Mouse (Mus musculus) left cerebral cortex, adult 9 months (tissue): ENCODE results near the gene Ppm1b.

Experiments
- DNase-seq, 2 experiments: peaks; one replicate each; pipeline ENCODE4 v3.0.0; 2022; ENCODE audit warnings: low spot score in 2 of 2

Gene Ppm1b

DNA sequence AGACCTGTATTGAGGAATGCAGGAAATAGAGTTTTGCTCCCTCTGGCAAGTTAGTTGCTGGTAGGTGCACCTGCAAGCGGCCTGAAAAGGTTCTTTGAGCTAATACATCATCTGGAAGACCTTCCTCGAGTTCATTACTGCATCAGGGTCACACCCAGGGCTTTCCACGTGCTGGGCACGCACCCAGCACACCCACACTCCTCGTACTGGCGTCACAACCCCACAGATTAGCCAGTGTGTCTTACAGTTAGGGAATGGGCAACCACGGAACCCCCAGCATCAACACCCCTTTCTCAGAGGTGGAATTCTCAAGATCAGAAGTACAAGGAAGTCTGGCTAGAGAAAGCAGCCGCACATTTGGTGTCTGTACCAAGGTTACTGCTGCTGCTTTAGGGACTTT, 67.7 kb downstream of the Ppm1b start:
- DNase-seq, result no peak

DNA sequence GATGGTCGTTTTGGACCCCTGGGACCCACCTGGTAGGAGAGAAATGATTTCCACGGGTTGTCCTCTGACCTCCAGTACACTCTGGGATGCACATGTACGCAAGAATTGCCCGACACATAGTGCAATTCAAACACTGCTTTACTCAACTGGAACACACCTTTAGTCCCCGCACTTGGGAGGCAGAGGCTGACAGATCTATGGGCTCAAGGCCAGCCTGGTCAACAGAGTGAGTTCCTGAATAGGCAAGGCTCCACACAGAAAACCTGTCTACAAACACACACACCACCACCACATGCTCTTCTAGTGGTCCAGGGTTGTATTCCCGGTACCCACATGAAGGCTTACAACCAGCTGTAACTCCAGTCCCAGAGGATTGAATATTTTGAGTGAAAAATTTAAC, 68.6 kb downstream of the Ppm1b start:
- no peak for DNase-seq

DNA sequence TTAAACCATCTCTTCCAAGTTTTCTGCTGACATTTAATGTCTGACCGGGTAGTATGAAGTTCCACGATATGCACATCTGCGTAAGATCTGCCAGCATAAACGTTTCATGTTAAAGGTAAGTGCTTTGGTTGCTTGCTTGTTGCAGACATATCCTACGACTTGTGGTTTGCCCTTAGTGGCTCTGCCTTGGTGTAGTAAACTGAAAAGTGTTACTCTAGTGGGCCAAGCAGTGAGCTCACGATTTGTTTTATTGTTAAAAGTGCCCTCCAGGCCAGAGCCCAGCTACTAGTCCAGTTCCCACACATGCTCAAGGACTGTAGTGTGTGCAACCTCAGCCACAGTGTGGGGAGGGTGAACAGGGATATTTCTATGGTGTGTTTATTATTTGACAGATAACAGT, 69.9 kb downstream of the Ppm1b start:
- DNase-seq, result no peak

DNA sequence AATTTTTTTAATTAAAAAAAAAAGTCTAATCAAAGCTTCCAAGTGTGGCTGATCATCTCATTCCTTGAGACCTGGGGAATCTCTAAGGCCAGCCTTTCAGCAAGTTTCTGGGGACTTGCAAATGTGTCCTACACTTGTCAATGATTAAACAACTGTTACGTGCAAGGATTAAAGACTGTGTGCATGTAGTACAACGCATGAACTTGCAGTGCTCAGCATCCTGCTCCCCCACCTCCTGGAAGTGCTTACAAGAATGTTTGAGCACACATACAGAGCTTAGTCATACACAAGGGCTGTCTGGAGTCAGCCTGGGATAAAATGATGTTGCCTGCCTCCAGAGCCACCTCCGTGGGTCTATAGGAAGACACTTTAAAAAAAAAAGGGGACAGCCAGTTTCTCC, 70.7 kb downstream of the Ppm1b start:
- DNase-seq, result no peak

DNA sequence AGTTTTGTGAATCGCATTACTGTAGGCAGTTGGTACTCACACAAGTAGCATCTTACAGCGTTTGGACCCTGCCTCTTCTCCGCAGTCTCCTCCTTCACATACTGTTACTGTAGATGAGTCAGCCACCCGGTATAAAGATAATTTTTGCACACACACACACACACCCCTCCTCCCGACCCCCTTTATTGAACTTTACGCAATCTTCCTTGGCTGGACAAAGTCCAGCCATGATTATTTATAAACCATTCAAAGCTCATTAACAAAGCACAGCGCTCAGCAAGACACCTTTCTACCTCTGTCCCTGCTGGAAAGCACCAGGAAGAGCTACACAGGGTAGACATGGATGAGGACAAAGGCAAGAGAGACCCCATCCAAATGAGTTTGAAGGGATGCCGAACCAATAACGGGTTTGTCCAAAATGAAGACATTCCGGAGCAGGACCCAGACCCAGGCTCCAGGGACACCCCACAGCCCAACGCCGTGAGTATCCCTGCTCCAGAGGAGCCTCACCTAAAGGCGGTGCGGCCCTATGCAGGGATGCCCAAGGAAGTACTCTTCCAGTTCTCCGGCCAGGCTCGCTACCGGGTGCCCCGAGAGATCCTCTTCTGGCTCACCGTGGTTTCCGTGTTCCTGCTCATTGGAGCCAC, 71.7 kb downstream of the Ppm1b start, which contains the start of gene Slc3a1:
Gene Slc3a1 (plus strand): TSS at position 284 of the 647 bp plus-strand sequence.
- no peak for DNase-seq

DNA sequence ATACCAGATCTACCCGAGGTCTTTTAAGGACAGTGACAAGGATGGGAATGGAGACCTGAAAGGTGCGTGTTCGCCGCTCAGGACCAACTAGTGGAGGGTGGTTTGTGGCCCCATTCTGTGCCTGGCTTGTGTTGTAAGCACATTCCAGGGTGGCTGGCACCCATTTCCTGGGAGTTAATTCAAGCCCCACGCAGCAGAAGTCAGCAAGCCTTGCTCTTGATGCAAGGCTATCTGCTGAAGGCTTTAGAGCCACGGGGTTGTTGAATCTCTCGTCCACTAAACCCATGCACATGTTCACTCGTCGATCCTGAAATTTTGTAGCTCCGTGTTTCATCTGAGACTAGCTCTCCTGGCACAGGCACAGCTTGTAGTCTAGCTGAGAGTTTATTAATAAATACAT, 72.3 kb downstream of the Ppm1b start:
- no peak for DNase-seq

DNA sequence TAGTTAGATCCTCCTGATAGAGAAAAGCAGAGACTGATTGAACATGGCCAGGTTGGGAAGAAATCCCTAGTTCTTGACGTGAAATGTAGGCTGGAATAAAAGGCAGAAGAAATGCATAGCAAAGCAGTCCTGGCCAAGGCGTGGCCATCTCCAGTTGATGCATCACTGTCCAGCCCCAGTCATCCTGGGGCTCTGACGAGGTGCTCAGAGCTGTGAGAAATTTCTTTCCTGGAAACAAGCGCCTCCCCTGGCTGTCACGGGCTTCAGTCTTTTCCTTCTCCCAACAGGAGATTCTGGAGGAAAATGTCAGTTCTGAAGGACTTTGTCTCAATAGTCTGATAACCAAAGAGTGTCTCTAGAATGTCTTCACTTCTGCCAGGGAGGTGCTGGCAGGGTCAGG, 74.1 kb downstream of the Ppm1b start:
- no peak for DNase-seq

DNA sequence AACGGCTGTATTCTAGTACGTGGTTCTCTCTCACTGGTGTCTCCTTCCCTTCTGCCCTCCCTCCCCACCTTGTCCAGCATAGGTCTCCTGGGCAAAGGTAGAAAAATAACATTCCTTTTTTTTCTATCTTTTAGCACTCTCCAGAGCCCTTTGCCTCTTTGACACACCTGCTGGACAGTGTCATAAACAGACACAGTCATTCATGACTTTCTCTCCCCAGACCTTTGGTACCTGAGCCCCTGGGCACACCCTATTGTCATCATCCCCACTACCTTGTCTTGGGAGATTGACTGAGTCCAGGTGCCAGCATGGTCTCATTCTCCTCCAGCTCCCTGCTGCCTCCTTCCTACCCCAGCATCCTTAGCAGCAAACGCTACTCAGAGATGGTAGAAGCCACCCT, 76.5 kb downstream of the Ppm1b start:
- no peak for DNase-seq

DNA sequence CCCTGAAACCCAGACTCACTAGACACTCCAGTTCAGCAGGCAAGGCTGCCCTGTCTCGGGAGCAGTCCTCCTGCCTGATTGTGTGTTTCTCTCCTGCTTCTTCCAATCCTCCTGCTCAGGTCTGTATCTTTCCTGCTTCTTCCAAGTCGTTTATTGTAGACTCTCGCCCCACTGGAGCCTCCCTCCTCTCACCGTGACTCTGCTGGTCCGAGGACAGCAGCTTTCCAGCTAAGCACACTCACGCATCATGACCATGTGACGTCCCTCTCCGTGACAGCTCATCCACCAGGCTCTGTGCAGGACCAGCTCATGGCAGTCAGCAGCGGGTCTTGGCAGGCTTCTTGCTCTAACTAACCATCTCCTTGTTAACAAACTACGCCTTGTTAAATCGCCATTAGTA, 77.5 kb downstream of the Ppm1b start:
- DNase-seq, result peak in 1 of 2 experiments; percentile 31

DNA sequence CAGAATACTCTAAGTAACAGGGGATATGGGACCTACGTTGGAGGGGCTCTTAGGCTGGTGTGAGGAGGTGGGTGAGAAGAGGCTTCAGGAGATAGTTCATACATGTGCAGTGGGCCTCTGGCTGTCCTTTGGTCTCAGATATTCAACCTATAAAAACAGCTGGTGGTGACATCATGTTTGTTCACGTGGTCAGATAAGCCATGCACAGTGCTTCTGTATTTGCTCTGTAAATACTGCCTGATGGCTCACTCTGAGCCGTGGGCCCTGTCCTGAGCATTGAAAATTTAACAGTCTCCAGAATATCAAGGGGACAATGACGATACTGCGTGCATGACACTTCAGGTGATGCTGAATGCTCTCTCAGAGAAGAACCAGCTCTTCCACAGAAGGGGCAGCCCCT, 81.3 kb downstream of the Ppm1b start:
- DNase-seq, result no peak

DNA sequence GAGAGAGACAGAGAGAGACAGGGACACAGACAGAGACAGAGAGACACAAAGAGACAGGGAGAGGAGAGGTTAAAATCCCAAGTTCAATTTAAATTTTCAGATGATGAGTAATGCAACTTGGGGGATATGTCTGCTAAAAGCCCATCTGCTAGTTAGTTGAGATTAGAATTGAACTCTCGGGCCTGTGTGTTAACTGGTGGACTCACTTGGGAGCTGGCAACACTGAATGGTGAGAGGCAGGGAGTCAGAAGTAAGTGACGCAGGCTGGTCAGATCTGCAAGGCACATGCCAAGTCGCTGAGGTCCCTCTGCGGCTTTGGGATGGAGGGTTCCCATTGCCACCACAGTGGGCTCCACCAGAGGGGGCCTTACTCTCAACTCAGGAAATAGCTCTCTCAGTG, 81.8 kb downstream of the Ppm1b start:
- DNase-seq, result no peak

DNA sequence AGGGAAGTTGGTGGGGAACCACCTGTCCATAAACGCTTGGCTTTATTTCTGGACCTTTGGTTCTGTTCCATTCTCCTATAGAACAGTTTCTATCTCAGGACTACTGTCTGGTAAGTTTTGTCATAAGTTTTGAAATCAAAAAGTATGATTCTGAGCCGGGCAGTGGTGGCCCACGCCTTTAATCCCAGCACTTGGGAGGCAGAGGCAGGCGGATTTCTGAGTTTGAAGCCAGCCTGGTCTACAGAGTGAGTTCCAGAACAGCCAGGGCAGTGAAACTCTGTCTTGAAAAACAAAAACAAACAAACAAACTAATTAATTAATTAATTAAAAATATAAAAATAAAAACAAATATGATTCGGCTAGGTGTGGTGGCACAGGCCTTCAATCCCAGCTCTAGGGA, 82.2 kb downstream of the Ppm1b start:
- no peak for DNase-seq

DNA sequence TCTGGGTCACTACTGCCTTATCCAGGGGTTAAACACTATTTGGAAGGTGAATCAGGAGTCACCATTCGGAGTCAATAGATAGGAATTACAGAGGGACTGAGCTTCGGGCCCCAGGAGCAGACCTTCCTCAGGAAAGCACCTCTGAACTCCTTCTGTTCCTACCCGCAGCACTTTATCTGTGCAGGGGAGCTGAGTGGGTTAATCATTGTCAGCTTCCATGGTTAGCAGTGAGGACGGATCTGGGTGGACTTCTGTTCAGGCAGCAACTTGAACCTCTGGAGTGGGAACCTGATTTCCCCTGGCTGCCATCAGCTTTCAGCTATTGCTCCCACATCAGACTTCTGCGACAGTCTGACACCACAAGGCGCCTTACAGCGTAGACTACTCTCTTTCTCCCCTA, 84.4 kb downstream of the Ppm1b start:
- no peak for DNase-seq

DNA sequence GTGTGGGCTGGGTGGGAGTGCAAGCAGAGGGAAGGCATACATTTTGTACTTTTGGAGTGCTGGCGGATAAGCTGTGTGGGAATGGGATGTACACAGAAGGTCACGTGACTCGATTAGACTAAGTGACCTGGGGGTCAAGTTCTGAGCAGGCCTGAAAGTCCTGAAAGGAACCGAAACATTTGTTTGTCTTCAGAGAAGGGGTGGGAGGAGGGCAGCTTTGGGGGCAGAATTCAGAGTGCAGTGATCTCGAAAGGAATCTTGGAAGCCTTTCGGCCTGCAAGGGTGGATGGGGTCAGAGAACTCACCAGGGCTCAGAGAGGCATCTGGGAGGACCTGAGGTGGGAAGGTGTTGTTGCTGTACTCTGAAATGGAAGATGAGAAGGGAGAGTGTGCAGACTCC, 85.9 kb downstream of the Ppm1b start:
- no peak for DNase-seq

DNA sequence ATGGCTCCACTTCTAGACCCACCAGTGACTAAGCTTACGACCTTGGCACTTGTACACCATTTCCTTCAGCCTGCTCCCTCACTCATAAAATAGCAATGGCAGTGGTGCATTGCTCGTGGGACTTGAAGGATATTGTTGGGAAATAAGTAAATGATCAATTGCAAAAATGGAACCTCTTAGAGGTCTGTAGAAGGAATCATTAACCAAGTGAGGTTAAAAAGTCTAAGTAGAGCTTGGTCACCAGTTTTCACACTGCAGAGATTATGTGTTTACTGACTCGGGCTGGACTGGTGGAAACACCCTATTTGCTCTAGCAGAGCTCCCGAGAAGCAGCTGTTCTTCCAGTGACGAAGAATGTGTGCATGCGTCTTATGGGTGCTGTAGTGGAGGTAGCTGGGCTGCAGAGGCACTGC, 86.9 kb downstream of the Ppm1b start:
- DNase-seq, result no peak

DNA sequence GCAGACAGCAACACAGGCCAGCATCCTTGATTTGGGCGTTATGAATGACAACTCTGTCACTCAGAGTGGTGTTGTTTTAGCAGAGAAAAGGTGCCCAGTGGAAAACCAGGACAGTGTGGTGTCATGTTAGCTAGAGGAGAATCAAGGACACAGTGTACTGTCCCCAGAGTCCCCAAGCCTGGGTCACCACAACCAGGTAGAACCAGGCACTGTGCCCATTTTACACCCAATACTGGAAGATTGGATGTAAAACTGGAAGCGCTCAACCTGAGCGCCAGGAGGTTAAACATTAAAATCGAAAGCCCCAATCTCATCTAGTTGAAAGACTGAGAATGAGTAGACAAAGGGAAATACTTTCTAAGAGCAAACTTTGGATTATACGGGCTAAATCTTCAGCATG, 87.9 kb downstream of the Ppm1b start:
- DNase-seq, result no peak

DNA sequence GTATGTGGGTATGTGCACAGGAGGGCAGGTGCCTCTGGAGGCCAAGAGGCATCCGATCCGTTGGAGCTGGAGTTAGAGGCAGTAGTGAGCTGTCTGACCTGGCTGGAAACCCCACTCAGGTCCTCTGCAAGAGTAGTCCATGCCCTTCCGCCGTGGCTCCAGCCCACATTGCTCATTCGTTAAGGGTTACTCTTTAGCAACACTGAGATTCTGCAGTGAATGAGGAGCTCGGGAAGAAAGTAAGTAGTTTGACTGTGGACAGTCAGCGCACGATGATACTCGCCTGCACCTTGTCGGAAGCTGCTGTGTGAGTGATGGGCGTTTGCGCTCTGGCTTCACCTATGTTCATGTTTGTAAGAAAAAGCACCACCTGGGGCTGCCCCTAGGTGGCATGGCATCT, 88.6 kb downstream of the Ppm1b start:
- DNase-seq, result no peak

DNA sequence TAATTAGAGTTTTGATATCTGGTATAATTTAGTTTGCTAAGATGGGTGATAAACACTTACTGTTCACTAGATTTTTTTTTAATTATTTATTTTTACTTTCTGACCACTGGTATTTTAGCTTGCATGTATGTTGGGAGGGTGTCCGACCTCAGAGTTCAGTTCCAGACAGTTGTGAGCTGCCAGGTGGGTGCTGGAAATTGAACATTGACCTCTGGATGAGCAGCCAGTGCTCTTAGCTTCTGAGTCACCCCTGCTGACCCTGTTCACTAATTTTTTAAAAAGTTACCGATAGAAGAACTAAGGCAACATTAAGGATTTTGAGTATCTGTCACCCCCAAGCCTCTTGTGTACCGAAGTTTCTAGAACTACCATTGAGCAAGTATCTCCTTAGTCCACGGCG, 91.8 kb downstream of the Ppm1b start:
- no peak for DNase-seq

DNA sequence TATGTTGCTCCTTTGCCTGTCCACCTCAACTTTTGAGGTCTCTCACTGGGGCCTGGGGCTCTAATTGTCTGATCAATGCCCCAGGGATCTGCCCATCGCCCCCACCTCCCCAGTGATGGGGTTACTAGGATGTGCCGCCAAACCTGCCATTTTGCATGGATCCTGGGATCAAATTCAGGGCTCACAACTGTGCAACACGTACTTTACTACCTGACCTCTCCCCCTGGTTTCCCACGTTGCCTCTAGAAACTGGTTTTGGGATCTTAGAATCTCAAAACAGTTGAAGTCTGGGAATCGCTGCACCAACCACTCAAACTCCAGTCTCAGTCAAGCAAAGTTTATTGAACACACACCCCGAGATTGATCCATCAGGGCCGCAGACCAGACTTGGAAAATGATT, 101.7 kb downstream of the Ppm1b start:
- DNase-seq, result no peak

DNA sequence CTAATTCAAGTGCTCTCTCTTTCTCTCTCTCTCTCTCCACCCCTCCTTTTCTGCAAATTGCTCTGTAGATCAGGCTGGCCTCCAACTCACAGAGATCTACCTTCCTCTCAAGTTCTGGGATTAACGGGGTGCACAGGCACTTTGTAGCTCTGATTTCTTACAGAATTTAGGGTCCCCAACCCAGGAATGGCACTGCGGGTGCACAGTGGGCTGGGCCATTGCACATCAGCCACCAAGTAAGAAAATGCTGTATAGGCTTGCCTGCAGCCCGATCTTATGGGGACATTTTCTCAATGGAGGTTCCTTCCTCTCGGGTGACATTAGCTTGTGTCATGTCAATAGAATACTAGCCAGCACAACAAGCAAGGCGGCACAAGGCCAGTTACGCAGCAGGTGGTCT, 102.6 kb downstream of the Ppm1b start:
- DNase-seq, result no peak

DNA sequence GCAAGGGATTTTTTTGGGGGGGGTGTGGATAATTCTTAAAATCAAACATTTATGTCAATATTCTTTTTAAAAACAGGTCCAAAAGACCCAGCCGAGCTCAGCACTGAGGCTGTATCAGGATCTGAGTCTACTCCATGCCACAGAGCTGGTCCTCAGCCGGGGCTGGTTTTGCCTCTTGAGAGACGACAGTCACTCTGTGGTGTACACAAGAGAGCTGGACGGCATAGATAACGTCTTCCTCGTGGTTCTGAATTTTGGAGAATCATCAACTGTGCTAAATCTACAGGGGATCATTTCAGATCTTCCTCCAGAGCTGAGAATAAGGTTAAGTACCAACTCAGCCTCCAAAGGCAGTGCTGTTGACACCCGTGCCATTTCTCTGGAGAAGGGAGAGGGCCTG, 107.0 kb downstream of the Ppm1b start:
- DNase-seq, result no peak

DNA sequence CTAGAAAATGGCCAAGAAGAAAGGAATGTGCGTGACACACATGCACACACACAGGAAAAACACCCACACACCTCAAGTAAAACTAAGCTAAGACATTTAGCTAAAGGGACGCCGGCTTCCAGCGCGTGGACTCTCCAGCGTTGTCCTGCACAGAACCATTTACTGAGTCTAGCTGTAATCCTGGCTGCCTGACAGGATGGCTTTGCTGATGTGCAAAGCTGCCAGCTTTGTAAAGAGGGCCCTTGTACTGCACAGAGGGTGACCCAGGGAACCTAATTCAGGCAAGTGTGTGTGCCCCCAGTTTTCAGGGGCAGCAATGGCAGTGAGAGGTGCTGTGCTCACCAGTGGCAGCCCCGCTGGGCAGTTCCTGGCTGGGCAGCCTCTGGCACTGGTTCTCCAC, 110.8 kb downstream of the Ppm1b start:
- DNase-seq, result peak in 1 of 2 experiments; percentile 44

DNA sequence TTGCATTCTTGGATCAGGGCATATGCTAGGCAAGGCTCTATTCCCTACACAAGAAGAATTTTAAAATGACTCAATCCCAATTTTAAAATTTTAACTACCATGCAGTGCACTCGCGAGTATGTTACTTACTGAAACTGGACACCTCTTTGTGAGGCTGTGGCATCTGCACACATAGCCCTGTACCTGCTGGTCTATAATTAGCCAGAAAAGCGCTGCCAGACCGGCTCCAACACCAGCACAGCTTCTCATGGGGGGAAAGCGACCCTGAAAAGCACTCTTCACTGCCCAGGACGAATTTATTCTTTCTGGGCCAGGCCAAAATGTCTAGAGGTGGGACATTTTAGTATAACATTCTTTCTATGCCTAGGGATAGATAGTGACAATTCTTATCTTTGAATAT, 114.1 kb downstream of the Ppm1b start:
- no peak for DNase-seq

DNA sequence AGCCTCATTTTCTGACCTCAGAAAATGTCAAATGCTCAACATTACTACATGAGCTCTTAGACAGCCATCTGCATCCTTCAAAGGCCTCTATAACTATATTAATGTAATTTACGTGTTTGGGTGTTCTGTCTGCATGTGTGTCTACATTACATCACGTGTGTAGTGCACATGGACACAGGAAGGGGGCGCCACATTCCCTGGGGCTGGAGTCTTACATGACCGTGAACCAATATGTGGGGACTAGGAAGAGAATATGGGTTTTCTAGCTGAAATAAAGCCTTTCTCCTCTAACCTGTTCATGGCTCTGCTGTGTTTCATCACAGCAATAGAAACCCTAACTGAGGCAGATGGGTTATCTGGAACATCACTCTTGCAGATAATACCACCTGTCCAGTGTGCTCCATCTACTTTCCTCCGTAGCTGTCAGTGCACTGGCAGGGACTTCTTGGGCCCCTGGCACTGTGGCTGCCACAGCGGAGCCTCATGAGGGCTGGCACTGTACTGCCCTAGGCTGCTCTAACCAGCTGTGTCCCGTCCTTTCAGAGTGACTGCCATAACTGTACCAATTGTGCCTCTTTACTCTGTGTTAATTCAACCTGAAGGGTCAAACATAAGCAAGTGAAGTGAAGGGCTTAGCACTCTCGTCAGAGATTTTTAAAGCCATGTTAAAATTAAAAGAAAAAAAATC, 114.7 kb downstream of the Ppm1b start:
- no peak for DNase-seq
